ENCODE assay signal across 1 mouse cellular context in the genomic region with DNA sequence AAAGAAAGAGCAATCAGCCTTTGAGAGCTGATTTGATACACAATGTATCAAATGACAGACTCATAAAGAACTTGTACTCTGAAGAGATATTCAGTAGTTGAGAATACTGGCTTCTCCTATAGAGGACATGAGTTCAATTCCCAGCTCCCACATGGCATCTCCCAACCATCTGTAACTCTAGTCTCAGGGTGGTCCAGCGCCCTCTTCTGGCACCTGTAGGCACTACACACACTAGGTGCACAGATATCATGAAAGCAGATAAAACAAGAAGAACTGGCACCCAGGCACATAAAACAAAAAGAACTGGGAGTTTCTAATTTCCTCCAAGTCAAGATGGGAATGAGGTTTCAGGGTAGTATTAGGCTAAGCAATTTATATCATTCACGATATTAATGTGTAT.
TF ChIP-seq lines count a peak whose summit lies in the region.

No protein-coding gene starts in this region.

TF ChIP-seq in MEL, 35 proteins besides CTCF, POLR2A, EP300 and RAD21:
- TF ChIP-seq SMC3 (IDR thresholded peaks at IDR 0.05; ENCODE audit: low read depth, low read length), result peak; percentile 12; the same call in 1 of the 2 replicates
- TF ChIP-seq GABPA (IDR thresholded peaks at IDR 0.05; ENCODE audit: low read depth, low read length), result no peak
